Comparison of ENCODE assay signal across 9 mouse cellular contexts in the genomic region with DNA sequence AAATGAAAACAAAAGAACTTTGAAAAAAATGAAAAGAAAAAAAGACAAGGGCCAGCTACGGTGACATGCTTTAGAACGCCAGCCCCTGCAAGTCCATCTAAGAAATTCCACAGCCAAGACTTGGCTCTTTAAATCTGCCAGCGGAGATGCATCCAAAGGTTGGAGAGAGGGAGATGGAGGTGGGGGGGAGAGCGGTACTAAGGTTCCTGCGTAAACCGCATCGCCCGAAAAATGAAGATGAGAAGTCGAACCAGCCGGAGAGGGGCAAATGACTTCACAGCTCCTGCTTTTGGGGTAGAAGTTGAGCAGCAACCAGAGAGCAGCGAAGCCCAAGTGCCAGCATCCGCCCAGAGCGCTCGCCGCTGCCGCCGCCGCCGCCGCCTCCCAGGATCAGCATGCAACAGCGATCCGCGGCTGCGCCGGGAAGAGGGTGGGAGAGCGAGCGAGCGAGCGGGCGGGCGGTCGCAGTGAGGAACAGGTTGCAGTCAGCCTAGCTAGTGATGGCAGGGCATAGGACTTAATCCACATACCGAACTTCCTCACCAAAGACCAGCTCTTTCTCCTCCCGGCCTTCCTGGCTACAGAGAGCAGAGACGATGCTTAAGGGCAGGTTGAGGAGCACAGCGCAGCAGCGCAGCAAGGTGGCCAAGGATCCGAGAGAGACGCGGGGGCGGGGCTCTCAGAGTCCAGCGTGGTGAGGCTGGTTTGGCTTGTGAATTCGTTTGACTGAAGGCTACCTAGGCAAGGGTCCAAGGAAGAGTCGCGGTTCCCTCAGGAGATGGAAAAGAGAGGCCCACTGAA.
DNase-seq lines count a peak whose midpoint lies in the region; ATAC-seq and TF ChIP-seq lines count a peak whose summit lies in the region.
"Had no signal": no experiment of that assay in that cellular context is flagged by ENCODE, and none has a peak within 500 bp of the region (broad histone marks: within the 10 kb centered on the region; RNA-seq: fewer than 3 reads in every experiment).

No protein-coding gene starts in this region.

- H3K4me1 ChIP-seq in lung, embryonic 15.5 days = no peaks in the 10 kb centered on the region; the same call in 1 of the 2 replicates
- peaks cover 3% of the 10 kb centered on the region; the same call in 1 of the 2 replicates for H3K4me1 ChIP-seq in lung, adult 2 months (ENCODE audit: control insufficient read depth, insufficient read depth, low read length)
- H3K4me1 ChIP-seq in forebrain, embryonic 10.5 days = peaks cover 36% of the 10 kb centered on the region
- peaks cover 43% of the 10 kb centered on the region for H3K4me1 ChIP-seq in midbrain, embryonic 10.5 days
- peaks cover 5% of the 10 kb centered on the region; the same call in 1 of the 2 replicates for H3K4me1 ChIP-seq in stomach, embryonic 16.5 days (ENCODE audit: control insufficient read depth, insufficient read depth, low read length)

- DNase-seq in lung, adult 2 months = no peak
- peak; percentile 41 for DNase-seq in cerebellum, adult 8-10 months
- peak; percentile 66 for DNase-seq in forebrain, embryonic 10.5 days (ENCODE audit: extremely low spot score, low spot score)
- peak; percentile 34 for DNase-seq in kidney, postnatal 10 days
- DNase-seq in midbrain, embryonic 10.5 days (ENCODE audit: low spot score) = peak; percentile 78
- no peak for DNase-seq in lung, postnatal 25 days (ENCODE audit: low spot score)

- no peak overlapping the region for H3K9ac ChIP-seq in lung, embryonic 15.5 days
- H3K9ac ChIP-seq in stomach, embryonic 16.5 days (ENCODE audit: low read length) = no peak overlapping the region

- H3K9me3 ChIP-seq in lung, embryonic 15.5 days = no peaks in the 10 kb centered on the region
- no peaks in the 10 kb centered on the region for H3K9me3 ChIP-seq in forebrain, embryonic 10.5 days
- H3K9me3 ChIP-seq in midbrain, embryonic 10.5 days (replicated peaks) = no peaks in the 10 kb centered on the region
- H3K9me3 ChIP-seq in stomach, embryonic 16.5 days (replicated peaks; ENCODE audit: control insufficient read depth, low read length) = no peaks in the 10 kb centered on the region

- 1% methylated on average over 43 of the region's 45 CpGs for WGBS in lung, embryonic 15.5 days
- WGBS in lung, adult 2 months = 2% methylated on average over 45 of the region's 45 CpGs
- WGBS in forebrain, embryonic 10.5 days = under 1% methylated on average over 45 of the region's 45 CpGs
- under 1% methylated on average over 45 of the region's 45 CpGs for WGBS in midbrain, embryonic 10.5 days
- WGBS in stomach, embryonic 16.5 days = 1% methylated on average over 45 of the region's 45 CpGs

- H3K27me3 ChIP-seq in lung, embryonic 15.5 days = peaks cover 70% of the 10 kb centered on the region
- peaks cover 79% of the 10 kb centered on the region for H3K27me3 ChIP-seq in forebrain, embryonic 10.5 days (ENCODE audit: poor library complexity, severe bottlenecking)
- H3K27me3 ChIP-seq in midbrain, embryonic 10.5 days (ENCODE audit: low read depth, poor library complexity, severe bottlenecking) = peaks cover 86% of the 10 kb centered on the region
- H3K27me3 ChIP-seq in stomach, embryonic 16.5 days (ENCODE audit: control insufficient read depth, insufficient read depth, low read length) = peaks cover 70% of the 10 kb centered on the region

- H3K4me3 ChIP-seq in lung, embryonic 15.5 days = peak overlapping the region; percentile 28
- H3K4me3 ChIP-seq in lung, adult 2 months (replicated peaks; ENCODE audit: extremely low read depth, low read depth, low read length) = no peak overlapping the region
- H3K4me3 ChIP-seq in forebrain, embryonic 10.5 days = peak overlapping the region; percentile 56
- peak overlapping the region; percentile 62 for H3K4me3 ChIP-seq in midbrain, embryonic 10.5 days
- peak overlapping the region; percentile 41 for H3K4me3 ChIP-seq in stomach, embryonic 16.5 days (replicated peaks; ENCODE audit: low read length)

- ATAC-seq in lung, embryonic 15.5 days (ENCODE audit: borderline replicate concordance, extremely low read depth, low FRiP score, low TSS enrichment) = no peak
- peak; percentile 37; the same call in 1 of the 2 replicates for ATAC-seq in stomach, embryonic 16.5 days (ENCODE audit: insufficient read depth, low FRiP score)

- H3K36me3 ChIP-seq in lung, embryonic 15.5 days = no peaks in the 10 kb centered on the region
- no peaks in the 10 kb centered on the region for H3K36me3 ChIP-seq in forebrain, embryonic 10.5 days (replicated peaks)
- no peaks in the 10 kb centered on the region for H3K36me3 ChIP-seq in midbrain, embryonic 10.5 days
- H3K36me3 ChIP-seq in stomach, embryonic 16.5 days (ENCODE audit: control insufficient read depth, insufficient read depth, low read length) = no peaks in the 10 kb centered on the region

- TF ChIP-seq CTCF in lung, adult 2 months (IDR thresholded peaks at IDR 0.05; ENCODE audit: insufficient read depth, low read length) = no peak

- no peak for TF ChIP-seq POLR2A in lung, adult 2 months (IDR thresholded peaks at IDR 0.05; ENCODE audit: borderline replicate concordance, extremely low read depth, low read depth, low read length)

- H3K4me2 ChIP-seq in lung, embryonic 15.5 days = peak overlapping the region; percentile 46
- H3K4me2 ChIP-seq in stomach, embryonic 16.5 days (ENCODE audit: low read depth, low read length) = peak overlapping the region; percentile 59

- H3K27ac ChIP-seq in lung, embryonic 15.5 days = no peak overlapping the region
- no peak overlapping the region for H3K27ac ChIP-seq in forebrain, embryonic 10.5 days
- H3K27ac ChIP-seq in midbrain, embryonic 10.5 days (replicated peaks) = peak overlapping the region; percentile 39
- no peak overlapping the region for H3K27ac ChIP-seq in stomach, embryonic 16.5 days (ENCODE audit: low read length)
- H3K27ac ChIP-seq: macrophage had no signal

Comparison
In these comparisons a context has a peak if more than half of its experiments do, and no peak if none do; other contexts are left out.
1. DNase-seq: peak in cerebellum, adult 8-10 months (single experiment), forebrain, embryonic 10.5 days (single experiment), kidney, postnatal 10 days (single experiment) and midbrain, embryonic 10.5 days (single experiment); none in lung, adult 2 months (single experiment) and lung, postnatal 25 days (single experiment).